Mouse (Mus musculus): ENCODE results near the gene Wdr46. TPM values are rescaled to one million over a fixed set of nuclear protein-coding genes. Genes with fewer than 3 reads are reported as not detected.
"Not testable (repeated sequence)": the region's sequence is repeated elsewhere in the genome, so short reads cannot be mapped to it uniquely, and the experiment has no call there.

Gene Wdr46
- 18.9 and 21.9 TPM in 2 replicates for total RNA-seq (2014; rRNA removed)
- polyA plus RNA-seq (2015; fragmentation: Nextera tagmentation; extraction: Ambion mirVana): 15.9 and 23.2 TPM in 2 replicates

- under 1% methylated on average over 36 of the region's 36 CpGs for WGBS
- H3K27me3 ChIP-seq (ENCODE audit: insufficient read depth, low read length): no peaks in the 10 kb centered on the region
- ATAC-seq (peak; percentile 97), DNase-seq (peak; percentile 95)
- peak within 1 kb of the TSS; percentile 71 for H3K9ac ChIP-seq
- H3K4me2 ChIP-seq (ENCODE audit: low read depth): peak within 1 kb of the TSS; percentile 93
- H3K27ac ChIP-seq (ENCODE audit: low read depth, low read length): 0 out of 2 replicates have a peak within 1 kb of the TSS, but pooled peaks have one; percentile 3
- peak within 1 kb of the TSS; percentile 68 for H3K4me3 ChIP-seq (ENCODE audit: low read depth, low read length)
- peaks cover 41% of the 10 kb centered on the region for H3K36me3 ChIP-seq (ENCODE audit: insufficient read depth)
- peaks cover 12% of the 10 kb centered on the region for H3K4me1 ChIP-seq (ENCODE audit: insufficient read depth)
- no peak for TF ChIP-seq CTCF (IDR thresholded peaks at IDR 0.05; ENCODE audit: low read depth)
- no peaks in the 10 kb centered on the region for H3K9me3 ChIP-seq (ENCODE audit: low read length)
Measured at GRCm38 (mm10) chr17:33940206-33940805, at the start of gene Wdr46, which contains the start of gene Pfdn6. Gene Wdr46, plus strand, starts transcription at chr17:33940660. Gene Pfdn6, minus strand, starts transcription at chr17:33940343.

DNA sequence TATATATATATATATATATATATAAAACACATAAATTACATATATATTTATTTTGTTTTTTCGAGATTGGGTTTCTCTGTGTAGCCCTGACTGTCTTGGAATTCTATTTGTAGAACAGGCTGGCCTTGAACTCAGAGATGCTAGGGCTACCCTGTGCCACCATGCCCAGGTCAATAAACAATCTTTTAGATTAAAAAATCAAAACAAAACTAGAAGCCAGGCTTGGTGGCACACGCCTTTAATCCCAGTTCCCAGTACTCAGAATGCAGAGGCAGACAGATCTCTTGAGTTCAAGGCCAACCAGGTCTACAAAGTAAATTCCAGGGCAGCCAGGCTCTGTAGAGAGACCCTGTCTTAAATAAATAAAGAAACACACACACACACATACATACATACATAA, 49.1 kb upstream of the Wdr46 start:
- WGBS: 70% methylated on average over 2 of the region's 2 CpGs
- Histone ChIP-seq H3K27me3 (ENCODE audit: insufficient read depth, low read length) (no peaks in the 10 kb centered on the region), H3K4me2 (ENCODE audit: low read depth) (no peak overlapping the region), H3K4me3 (ENCODE audit: low read depth, low read length) (no peak overlapping the region), H3K9me3 (ENCODE audit: low read length) (no peaks in the 10 kb centered on the region), H3K9ac (no peak overlapping the region), H3K36me3 (ENCODE audit: insufficient read depth) (no peaks in the 10 kb centered on the region), H3K4me1 (ENCODE audit: insufficient read depth) (no peaks in the 10 kb centered on the region), H3K27ac (ENCODE audit: low read depth, low read length) (no peak overlapping the region)
- no peak for DNase-seq
- TF ChIP-seq CTCF (IDR thresholded peaks at IDR 0.05; ENCODE audit: low read depth): no peak
- ATAC-seq: no peak

DNA sequence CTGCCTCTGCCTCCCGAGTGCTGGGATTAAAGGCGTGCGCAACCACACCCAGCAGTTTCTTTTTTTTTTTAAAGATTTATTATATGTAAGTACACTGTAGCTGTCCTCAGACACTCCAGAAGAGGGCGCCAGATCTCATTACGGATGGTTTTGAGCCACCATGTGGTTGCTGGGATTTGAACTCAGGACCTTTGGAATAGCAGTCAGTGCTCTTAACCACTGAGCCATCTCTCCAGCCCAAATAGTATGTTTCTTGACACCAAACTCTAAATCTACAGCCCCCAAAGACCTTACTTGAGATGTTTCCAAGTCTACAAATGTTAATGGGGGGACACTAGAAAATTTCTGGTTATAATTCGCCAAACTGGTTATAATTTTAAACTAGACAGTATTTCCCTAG, 48.6 kb upstream of the Wdr46 start:
- H3K4me2 ChIP-seq (ENCODE audit: low read depth); H3K27ac ChIP-seq (ENCODE audit: low read depth, low read length); DNase-seq; H3K9ac ChIP-seq; H3K9me3 ChIP-seq (ENCODE audit: low read length); H3K4me1 ChIP-seq (ENCODE audit: insufficient read depth); ATAC-seq; H3K36me3 ChIP-seq (ENCODE audit: insufficient read depth); H3K27me3 ChIP-seq (ENCODE audit: insufficient read depth, low read length); H3K4me3 ChIP-seq (ENCODE audit: low read depth, low read length): not testable (repeated sequence)
- 75% methylated on average over 6 of the region's 6 CpGs for WGBS
- TF ChIP-seq CTCF (IDR thresholded peaks at IDR 0.05; ENCODE audit: low read depth): 0 out of 2 replicates have a peak, but pooled peaks have one; percentile 3

GRCm38 (mm10) chr17:33892429-33892828, 48.0 kb upstream of the Wdr46 start:
- H3K9me3 ChIP-seq (ENCODE audit: low read length): no peaks in the 10 kb centered on the region
- no peak overlapping the region for H3K4me2 ChIP-seq (ENCODE audit: low read depth)
- H3K4me1 ChIP-seq (ENCODE audit: insufficient read depth): no peaks in the 10 kb centered on the region
- WGBS: 29% methylated on average over 7 of the region's 7 CpGs
- no peaks in the 10 kb centered on the region for H3K36me3 ChIP-seq (ENCODE audit: insufficient read depth)
- DNase-seq (no peak), ATAC-seq (no peak)
- no peak overlapping the region for H3K4me3 ChIP-seq (ENCODE audit: low read depth, low read length)
- no peak overlapping the region for H3K27ac ChIP-seq (ENCODE audit: low read depth, low read length)
- no peak for TF ChIP-seq CTCF (IDR thresholded peaks at IDR 0.05; ENCODE audit: low read depth)
- no peak overlapping the region for H3K9ac ChIP-seq
- no peaks in the 10 kb centered on the region for H3K27me3 ChIP-seq (ENCODE audit: insufficient read depth, low read length)

GRCm38 (mm10) chr17:33893011-33893410, 47.4 kb upstream of the Wdr46 start:
- not testable (repeated sequence) for H3K9me3 ChIP-seq (ENCODE audit: low read length); DNase-seq; H3K36me3 ChIP-seq (ENCODE audit: insufficient read depth); H3K27me3 ChIP-seq (ENCODE audit: insufficient read depth, low read length); H3K4me3 ChIP-seq (ENCODE audit: low read depth, low read length); H3K9ac ChIP-seq; H3K27ac ChIP-seq (ENCODE audit: low read depth, low read length); H3K4me1 ChIP-seq (ENCODE audit: insufficient read depth); H3K4me2 ChIP-seq (ENCODE audit: low read depth); ATAC-seq
- WGBS: 83% methylated on average over 4 of the region's 4 CpGs

GRCm38 (mm10) chr17:33897114-33897794, 43.2 kb upstream of the Wdr46 start:
- no peaks in the 10 kb centered on the region for H3K27me3 ChIP-seq (ENCODE audit: insufficient read depth, low read length)
- DNase-seq (peak; percentile 57), ATAC-seq (no peak)
- H3K4me2 ChIP-seq (ENCODE audit: low read depth): no peak overlapping the region
- H3K9ac ChIP-seq: no peak overlapping the region
- H3K36me3 ChIP-seq (ENCODE audit: insufficient read depth): no peaks in the 10 kb centered on the region
- 43% methylated on average over 6 of the region's 6 CpGs for WGBS
- no peak overlapping the region for H3K4me3 ChIP-seq (ENCODE audit: low read depth, low read length)
- H3K9me3 ChIP-seq (ENCODE audit: low read length): no peaks in the 10 kb centered on the region
- peak; percentile 62 for TF ChIP-seq CTCF (IDR thresholded peaks at IDR 0.05; ENCODE audit: low read depth)
- no peak overlapping the region for H3K27ac ChIP-seq (ENCODE audit: low read depth, low read length)
- H3K4me1 ChIP-seq (ENCODE audit: insufficient read depth): no peaks in the 10 kb centered on the region

- not testable (repeated sequence) for H3K27me3 ChIP-seq (ENCODE audit: insufficient read depth, low read length); H3K4me3 ChIP-seq (ENCODE audit: low read depth, low read length); DNase-seq; H3K36me3 ChIP-seq (ENCODE audit: insufficient read depth); H3K4me1 ChIP-seq (ENCODE audit: insufficient read depth); ATAC-seq; H3K9ac ChIP-seq; H3K27ac ChIP-seq (ENCODE audit: low read depth, low read length); H3K4me2 ChIP-seq (ENCODE audit: low read depth); H3K9me3 ChIP-seq (ENCODE audit: low read length)
- WGBS: 89% methylated on average over 4 of the region's 4 CpGs
Measured at GRCm38 (mm10) chr17:33898193-33898592, 42.3 kb upstream of the Wdr46 start.
